Mouse (Mus musculus) induced T-regulatory cell, adult 2 months (primary cell): ENCODE data around the gene Ggt5.

Source experiments
- DNase-seq: peaks from one replicate; pipeline ENCODE4 v3.0.0-alpha.2; 2012; ENCODE audit warnings: low read depth

The Ggt5 gene

DNA sequence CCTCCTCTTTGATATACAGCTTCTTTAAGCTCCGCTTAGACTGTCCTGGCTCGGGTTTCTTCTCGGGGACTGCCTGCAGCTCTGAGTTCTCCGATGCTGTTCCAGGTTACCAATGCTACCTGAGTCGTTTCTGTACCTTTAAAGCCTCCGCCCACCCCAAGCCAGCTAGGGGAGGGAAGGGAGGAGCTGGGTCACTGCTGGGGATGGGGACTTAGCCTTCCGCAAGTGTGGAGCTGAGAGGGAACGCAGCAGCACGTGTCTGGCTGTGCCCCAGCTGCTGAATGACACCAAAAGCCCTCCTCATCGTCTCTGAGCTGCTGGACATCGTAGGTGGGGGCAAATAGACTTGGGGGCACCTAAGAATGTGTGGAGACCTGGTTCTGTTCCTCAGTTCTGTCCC lies 20.7 kb upstream of the Ggt5 start:
- no peak for DNase-seq

- no peak for DNase-seq
Measured at GRCm38 (mm10) chr10:75568851-75569250, 20.3 kb upstream of the Ggt5 start.

- no peak for DNase-seq
Measured at GRCm38 (mm10) chr10:75570981-75571657, 18.0 kb upstream of the Ggt5 start.

- no peak for DNase-seq
Measured at GRCm38 (mm10) chr10:75571937-75572336, 17.2 kb upstream of the Ggt5 start.

GRCm38 (mm10) chr10:75573181-75573580 lies 16.0 kb upstream of the Ggt5 start:
- no peak for DNase-seq

- no peak for DNase-seq
Measured at GRCm38 (mm10) chr10:75573965-75574364, 15.2 kb upstream of the Ggt5 start.

DNA sequence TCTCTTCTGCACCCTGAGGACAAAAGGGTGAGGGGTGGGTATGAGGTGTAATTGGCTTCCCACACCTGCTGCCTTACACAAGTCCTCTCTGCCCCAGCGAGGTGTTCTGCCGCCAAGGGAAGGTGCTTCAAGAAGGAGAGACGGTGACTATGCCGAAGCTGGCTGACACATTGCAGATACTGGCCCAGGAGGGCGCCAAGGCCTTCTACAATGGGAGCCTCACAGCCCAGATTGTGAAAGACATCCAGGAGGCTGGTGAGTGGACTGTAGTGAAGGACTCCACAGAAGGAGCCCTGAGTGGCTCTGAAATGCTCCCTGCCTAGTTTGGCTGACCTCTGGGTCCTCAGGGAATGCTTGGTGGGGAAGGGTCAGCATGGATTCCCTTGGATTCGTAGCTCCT lies 10.0 kb upstream of the Ggt5 start:
- no peak for DNase-seq

DNA sequence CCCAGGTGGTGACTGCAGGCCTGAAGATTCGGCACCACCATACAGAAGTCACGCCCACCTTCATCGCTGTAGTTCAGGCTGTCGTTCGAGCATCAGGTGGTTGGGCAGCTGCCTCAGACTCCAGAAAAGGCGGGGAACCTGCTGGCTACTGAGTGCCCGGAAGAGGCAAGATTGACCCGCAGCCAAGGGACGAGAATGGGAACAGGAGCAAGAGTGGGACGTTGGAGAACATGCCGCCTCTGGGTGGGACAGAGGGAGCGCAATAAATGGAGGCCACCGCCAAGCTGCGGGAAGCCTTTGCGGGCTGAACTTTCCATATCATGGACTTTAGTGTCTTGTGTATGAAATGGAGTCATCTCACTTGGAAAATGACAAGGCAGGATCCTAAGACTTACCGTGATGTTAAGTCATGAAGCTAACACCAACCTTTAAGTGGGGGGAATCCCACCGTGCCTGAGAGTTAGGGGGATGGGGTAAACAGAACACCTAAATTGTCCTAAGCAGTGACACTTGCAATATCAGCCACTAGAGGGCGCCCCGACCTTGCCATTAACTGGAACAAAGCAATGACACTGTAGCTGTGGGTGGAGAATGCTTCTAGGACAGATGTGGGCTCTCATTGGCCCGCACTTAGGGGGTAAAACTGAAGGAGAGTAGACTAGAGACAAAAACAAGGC lies 3.1 kb upstream of the Ggt5 start:
- peak; percentile 94 for DNase-seq

DNA sequence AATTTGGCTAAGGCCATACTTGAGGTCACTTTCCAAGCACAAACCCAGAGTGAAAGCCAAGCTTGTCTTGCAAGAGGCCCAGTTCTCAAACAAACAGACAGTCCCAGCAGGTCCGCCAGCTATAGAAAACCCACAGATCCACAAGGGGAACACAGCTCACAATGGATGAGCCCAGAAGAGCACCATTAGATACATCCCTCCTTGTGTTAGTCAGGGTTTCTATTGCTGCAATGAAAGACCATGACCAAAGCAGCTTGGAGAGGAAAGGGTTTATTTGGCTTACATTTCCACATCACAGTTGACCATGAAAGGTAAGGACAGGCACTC lies 2.6 kb upstream of the Ggt5 start:
- no peak for DNase-seq

GRCm38 (mm10) chr10:75587781-75588180 lies 1.4 kb upstream of the Ggt5 start:
- DNase-seq: no peak

- no peak for DNase-seq
Measured at GRCm38 (mm10) chr10:75588336-75588735, 804 bp upstream of the Ggt5 start.

GRCm38 (mm10) chr10:75589651-75590050 lies 511 bp downstream of the Ggt5 start:
- DNase-seq: peak; percentile 24

DNA sequence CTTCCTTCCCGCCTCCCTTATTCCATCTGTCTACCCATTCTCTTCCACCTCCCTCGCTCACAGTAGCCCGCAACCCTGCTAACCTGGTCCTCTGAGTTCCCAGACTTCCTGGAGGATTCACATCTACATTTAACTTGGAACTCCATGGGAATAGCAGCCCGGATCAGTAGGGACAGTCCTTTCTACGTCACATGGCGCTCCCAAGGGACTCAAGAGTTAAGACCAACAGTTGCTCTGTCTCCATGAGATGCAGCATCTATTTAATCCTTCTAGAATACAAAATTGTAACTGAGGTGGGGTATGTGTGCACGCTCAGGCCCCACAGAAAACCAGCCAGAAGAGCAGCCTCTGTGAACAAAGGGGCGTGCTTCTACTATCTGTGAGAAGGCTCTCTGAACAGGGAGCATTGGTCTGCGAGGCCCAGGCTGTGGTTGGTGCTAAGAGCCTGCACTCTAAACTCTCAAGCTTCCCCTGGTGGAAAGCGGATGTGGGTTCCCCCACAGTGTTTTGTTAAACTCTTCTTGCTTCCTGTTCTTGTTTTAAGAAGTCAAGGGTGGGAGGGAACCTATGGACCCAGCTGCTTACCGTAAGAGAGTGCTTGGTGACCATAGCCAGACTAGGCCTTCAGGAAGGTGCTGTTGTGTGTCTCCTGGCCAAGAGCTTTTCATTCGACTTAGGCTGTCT lies 2.2 kb downstream of the Ggt5 start:
- DNase-seq: peak; percentile 94

- DNase-seq: no peak
Measured at GRCm38 (mm10) chr10:75592585-75592984, 3.4 kb downstream of the Ggt5 start.

DNA sequence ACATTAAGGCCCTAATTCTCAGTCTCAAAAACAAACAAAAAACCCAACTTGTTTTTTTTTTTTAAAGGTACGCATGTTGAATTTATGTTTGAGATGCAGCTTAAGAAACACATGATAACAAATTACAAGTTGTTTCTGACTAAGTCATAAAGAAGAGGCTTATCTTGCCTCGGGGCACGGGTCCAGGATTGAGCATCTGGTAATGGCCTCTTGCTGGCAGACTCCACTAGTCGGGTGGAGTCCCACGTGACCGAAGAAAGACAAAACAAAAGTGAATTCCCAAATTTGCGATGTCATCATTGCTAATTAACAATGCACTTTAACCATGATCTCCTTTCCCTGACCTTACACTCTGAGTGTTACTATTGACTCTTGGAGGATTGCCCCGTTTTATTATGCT lies 6.8 kb downstream of the Ggt5 start:
- no peak for DNase-seq

- no peak for DNase-seq
Measured at GRCm38 (mm10) chr10:75600189-75600730, 11.1 kb downstream of the Ggt5 start.

GRCm38 (mm10) chr10:75605162-75605846 lies 16.2 kb downstream of the Ggt5 start:
- peak; percentile 57 for DNase-seq

DNA sequence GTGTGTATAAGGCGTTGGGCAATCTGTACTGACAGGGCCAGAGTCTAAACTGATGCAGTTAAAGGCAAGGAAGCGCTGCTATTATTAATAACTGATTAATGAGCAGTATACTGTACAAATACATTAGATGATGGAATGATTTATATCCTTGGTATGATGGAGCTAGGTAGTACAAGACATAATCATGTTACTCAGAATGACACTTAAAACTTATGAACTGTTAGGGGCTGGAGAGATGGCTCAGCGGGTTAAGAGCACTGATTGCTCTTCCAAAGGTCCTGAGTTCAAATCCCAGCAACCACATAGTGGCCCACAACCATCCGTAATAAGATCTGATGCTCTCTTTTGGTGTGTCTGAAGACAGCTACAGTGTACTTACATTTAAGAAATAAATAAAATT lies 18.1 kb downstream of the Ggt5 start:
- DNase-seq: no peak

GRCm38 (mm10) chr10:75608975-75609374 lies 19.8 kb downstream of the Ggt5 start:
- no peak for DNase-seq

DNA sequence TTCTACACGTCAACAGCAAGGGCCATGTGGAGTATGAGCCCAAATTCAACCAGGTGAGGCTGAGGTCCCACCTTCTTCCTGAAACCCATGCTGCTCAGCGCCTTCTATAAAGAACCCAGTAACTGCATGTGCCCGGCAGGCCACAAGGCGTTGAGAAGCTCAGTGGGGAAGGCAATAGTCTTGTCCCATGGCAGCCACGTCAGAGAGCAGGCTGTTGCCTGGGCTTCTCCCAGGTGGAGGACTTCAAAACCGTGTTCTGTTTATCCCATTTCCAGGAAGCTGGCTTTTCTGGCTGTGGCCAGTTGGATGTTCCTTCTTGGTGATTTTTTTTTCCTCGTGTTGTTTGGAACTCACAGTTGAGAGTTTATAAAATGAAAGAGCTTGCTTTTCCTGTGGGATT lies 21.3 kb downstream of the Ggt5 start:
- no peak for DNase-seq

- DNase-seq: no peak
Measured at GRCm38 (mm10) chr10:75616044-75616443, 26.9 kb downstream of the Ggt5 start.

DNA sequence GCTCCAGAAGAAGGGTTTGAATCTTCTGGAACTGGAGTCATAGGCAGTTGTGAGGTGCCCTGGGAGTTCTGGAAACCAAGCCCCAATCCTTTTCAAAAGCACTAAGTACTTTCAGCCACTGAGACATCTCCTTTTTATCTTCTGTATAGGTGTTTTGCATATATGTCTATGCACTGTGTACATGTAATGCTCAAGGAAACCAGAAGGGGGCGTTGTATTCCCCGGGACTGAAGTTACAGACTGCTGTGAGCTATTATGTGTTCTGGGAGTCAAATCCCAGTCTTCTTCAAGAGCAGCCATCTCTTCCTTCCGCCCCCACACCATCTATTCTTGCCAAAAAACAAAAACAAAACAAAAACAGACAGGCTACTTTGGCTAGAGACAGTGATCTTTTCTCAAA lies 31.7 kb downstream of the Ggt5 start:
- DNase-seq: peak; percentile 35

DNA sequence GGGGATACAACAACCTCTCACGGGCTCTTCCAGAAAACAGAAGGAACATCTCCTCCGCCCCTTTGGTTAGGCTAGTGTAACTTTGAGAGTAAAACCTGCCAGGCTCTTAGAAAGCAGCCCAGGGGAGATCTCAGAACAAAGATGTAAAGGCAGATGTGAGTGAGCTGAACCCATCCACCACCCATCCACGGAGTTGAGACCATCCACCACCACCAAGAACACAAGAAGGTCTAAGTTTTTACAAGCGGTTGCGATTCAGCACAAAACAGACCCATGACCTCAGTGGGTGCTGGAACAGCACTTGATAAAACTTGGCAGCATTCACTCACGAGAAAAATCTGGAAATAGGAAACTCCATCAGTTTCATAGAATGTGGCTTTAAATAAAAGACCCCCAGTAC lies 36.8 kb downstream of the Ggt5 start:
- no peak for DNase-seq
